Mouse (Mus musculus) E14TG2a.4 (cell line): ENCODE results near the gene H2al1g.
"Not testable (repeated sequence)": the region's sequence is repeated elsewhere in the genome, so short reads cannot be mapped to it uniquely, and the experiment has no call there.

ENCODE experiments used
- H3K27me3 ChIP-seq: 2 replicates; pipeline ENCODE4 v1.6.1; 2014; ENCODE audit warnings: low read length, control low read depth; ENCODE audit not compliant: insufficient read depth
- H3K36me3 ChIP-seq: 2 replicates; pipeline ENCODE4 v1.6.1; 2014; ENCODE audit warnings: low read length, control low read depth; ENCODE audit not compliant: insufficient read depth
- H3K4me1 ChIP-seq: replicated peaks from 2 replicates; pipeline ENCODE4 v1.6.1; 2014; ENCODE audit warnings: low read depth, low read length, control low read depth
- H3K4me3 ChIP-seq: replicated peaks from 2 replicates; pipeline ENCODE4 v1.5.1; 2014; ENCODE audit warnings: mild to moderate bottlenecking, low read length
- H3K9me3 ChIP-seq: 2 replicates; pipeline ENCODE4 v1.6.1; 2014; ENCODE audit warnings: low read length, control low read depth
- CTCF ChIP-seq: conservative IDR thresholded peaks from 2 replicates; pipeline ENCODE4 v1.5.1; 2014; ENCODE audit warnings: low read length
- NANOG ChIP-seq: IDR thresholded peaks from 2 replicates; pipeline ENCODE4 v1.6.1; 2014; ENCODE audit warnings: borderline replicate concordance, low read length, mixed read lengths
- POU5F1 ChIP-seq: IDR thresholded peaks from 2 replicates; pipeline ENCODE4 v1.6.1; 2014; ENCODE audit warnings: low read length, borderline replicate concordance

H2al1g gene

DNA sequence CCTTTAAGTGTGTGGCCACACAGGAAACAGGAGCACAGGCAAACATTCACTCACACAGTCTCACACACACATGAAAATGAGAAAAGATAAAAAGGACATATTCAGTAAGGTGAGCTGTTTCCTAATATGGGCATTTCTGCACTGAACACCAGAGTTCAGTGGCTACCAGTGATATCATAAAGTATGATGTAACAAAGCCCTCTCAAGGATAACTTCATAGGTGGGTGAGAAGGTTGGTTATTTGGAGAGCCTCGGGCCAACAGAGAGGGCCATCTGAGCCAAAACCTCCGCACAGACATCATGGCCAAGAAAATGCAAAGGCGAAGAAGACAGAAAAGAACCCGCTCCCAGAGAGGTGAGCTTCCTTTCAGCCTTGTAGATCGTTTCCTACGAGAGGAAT lies 3.1 kb downstream of the H2al1g start, which contains the start of gene H2al1h:
Gene H2al1h (plus strand): TSS at position 301 of the 400 bp plus-strand sequence.
- H3K36me3 ChIP-seq: not testable (repeated sequence)

DNA sequence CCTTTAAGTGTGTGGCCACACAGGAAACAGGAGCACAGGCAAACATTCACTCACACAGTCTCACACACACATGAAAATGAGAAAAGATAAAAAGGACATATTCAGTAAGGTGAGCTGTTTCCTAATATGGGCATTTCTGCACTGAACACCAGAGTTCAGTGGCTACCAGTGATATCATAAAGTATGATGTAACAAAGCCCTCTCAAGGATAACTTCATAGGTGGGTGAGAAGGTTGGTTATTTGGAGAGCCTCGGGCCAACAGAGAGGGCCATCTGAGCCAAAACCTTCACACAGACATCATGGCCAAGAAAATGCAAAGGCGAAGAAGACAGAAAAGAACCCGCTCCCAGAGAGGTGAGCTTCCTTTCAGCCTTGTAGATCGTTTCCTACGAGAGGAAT lies 6.3 kb downstream of the H2al1g start, which contains the start of gene H2al1i:
Gene H2al1i (plus strand): TSS at position 301 of the 400 bp plus-strand sequence.
- H3K36me3 ChIP-seq, H3K27me3 ChIP-seq: not testable (repeated sequence)

More for the DNA sequence above, 3.1 kb downstream of the H2al1g start, which contains the start of gene H2al1h:
- not testable (repeated sequence) for H3K4me3 ChIP-seq, H3K27me3 ChIP-seq, H3K4me1 ChIP-seq, H3K9me3 ChIP-seq

DNA sequence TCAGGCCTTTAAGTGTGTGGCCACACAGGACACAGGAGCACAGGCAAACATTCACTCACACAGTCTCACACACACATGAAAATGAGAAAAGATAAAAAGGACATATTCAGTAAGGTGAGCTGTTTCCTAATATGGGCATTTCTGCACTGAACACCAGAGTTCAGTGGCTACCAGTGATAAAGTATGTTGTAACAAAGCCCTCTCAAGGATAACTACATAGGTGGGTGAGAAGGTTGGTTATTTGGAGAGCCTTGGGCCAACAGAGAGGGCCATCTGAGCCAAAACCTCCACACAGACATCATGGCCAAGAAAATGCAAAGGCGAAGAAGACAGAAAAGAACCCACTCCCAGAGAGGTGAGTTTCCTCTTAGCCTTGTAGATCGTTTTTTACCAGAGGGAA lies 9.5 kb downstream of the H2al1g start, which contains the start of gene H2al1j:
Gene H2al1j (plus strand): TSS at position 301 of the 400 bp plus-strand sequence.
- not testable (repeated sequence) for H3K9me3 ChIP-seq, H3K4me1 ChIP-seq

More for the DNA sequence above, 6.3 kb downstream of the H2al1g start, which contains the start of gene H2al1i:
- H3K4me3 ChIP-seq, H3K4me1 ChIP-seq, H3K9me3 ChIP-seq: not testable (repeated sequence)

DNA sequence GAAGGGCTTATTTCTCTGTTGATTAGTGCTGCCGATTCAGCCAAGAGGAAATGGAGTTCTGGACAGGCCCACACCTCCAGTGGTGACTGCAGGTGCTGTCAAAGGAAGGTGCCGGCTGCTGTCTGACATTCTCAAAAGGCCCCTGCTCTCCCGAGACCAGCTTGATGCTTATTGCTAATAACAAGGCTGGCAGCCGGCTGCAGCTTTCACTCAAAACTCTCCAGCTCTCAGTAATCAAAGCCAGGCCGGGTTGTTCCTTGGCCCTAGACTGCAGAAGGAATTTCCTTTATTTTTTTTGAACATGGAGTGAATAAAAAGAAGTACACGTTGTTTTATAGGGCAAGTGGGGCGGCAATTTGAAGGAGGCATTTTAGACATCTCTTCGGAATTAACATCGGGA lies 27.7 kb downstream of the H2al1g start:
- Histone ChIP-seq H3K9me3 (no peaks in the 10 kb centered on the region), H3K27me3 (no peaks in the 10 kb centered on the region), H3K4me1 (no peaks in the 10 kb centered on the region), H3K36me3 (no peaks in the 10 kb centered on the region), H3K4me3 (no peak overlapping the region)
- TF ChIP-seq CTCF (no peak), NANOG (no peak), POU5F1 (no peak)

More for the DNA sequence above, 9.5 kb downstream of the H2al1g start, which contains the start of gene H2al1j:
- not testable (repeated sequence) for H3K27me3 ChIP-seq, H3K4me3 ChIP-seq, H3K36me3 ChIP-seq

DNA sequence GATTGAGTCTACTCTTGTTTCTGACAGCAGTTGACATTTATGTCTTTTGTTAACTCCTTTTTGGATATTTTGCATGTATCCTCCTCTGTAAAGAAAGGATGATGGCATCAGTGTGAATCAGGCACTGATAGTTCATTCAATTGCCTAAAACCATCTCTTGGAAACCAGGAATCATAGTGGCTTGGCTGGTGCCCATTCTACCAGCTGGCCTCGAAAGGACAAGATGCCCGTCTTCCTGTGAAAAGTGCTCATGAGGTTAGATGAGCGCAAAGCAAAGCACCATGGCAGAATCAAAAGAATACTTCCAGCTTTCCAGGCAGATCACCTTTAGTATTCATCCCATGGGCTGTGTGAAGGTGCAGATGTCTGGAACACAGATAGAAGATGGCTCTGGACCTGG lies 28.7 kb downstream of the H2al1g start:
- Histone ChIP-seq H3K36me3 (no peaks in the 10 kb centered on the region), H3K4me1 (no peaks in the 10 kb centered on the region), H3K27me3 (no peaks in the 10 kb centered on the region), H3K9me3 (no peaks in the 10 kb centered on the region), H3K4me3 (no peak overlapping the region)
- no peak for TF ChIP-seq NANOG
- TF ChIP-seq POU5F1: no peak

DNA sequence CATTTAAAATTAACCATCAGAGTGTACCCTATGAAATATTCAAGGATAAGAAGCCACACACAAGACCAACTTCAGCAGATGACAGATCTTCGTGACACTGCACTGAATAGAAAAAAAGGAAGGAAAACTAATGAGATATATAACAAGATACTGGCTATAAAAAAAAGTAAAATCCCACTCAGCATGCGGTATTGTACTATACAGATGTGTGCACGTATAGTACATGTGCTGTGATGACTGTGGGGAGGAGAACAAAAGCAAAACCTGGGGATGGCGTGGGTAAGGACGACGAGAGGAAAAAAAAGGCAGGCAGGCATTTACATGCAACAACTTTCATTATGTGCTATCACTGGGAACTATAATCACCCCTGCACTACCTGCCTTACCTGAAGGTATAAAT lies 42.8 kb downstream of the H2al1g start:
- Histone ChIP-seq H3K4me1 (no peaks in the 10 kb centered on the region), H3K36me3 (no peaks in the 10 kb centered on the region), H3K9me3 (no peaks in the 10 kb centered on the region), H3K4me3 (no peak overlapping the region), H3K27me3 (no peaks in the 10 kb centered on the region)
- no peak for TF ChIP-seq CTCF
- TF ChIP-seq NANOG: no peak
- no peak for TF ChIP-seq POU5F1

DNA sequence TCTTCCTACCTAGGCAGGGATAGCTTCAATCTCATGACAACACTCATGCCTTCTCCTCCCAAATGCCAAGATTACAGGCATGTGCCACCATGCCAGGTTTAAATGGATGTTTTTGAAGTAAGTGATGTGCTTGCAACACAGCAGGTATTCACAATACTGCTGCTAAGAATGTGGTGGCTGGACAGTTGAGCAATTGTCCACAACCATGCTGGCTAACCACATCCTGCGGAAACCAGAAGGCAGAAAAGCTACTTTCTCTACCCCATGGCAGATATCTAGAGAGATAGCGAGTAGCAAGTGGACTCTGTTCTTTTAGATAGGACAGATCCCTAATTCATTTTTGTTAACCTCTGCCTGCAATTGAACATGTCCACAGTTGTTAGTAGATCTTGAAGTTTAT lies 43.2 kb downstream of the H2al1g start:
- Histone ChIP-seq H3K27me3 (no peaks in the 10 kb centered on the region), H3K4me3 (no peak overlapping the region), H3K9me3 (no peaks in the 10 kb centered on the region), H3K4me1 (no peaks in the 10 kb centered on the region), H3K36me3 (no peaks in the 10 kb centered on the region)
- TF ChIP-seq CTCF (no peak), POU5F1 (no peak), NANOG (no peak)

DNA sequence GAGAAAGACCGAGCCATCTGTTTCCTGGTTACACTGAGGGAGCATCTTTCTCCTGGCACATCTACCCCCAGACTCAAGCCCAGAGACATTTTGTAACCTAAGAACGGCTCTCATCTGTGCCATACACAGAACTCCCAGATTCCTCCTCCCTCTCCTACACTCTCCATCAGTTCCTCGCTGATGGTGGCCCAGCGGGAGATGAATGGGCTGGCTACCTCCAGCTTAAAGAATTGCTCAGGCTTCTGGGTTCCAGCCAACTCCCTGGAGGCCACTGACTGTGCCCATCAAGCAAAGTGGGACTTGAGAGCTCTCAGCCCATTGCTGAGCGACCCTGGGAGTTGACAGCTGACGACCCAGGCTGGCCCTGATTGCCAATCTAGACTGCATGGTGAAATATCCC lies 45.8 kb downstream of the H2al1g start:
- no peaks in the 10 kb centered on the region for H3K4me1 ChIP-seq
- TF ChIP-seq CTCF (no peak), NANOG (no peak), POU5F1 (no peak)
- no peak overlapping the region for H3K4me3 ChIP-seq
- H3K9me3 ChIP-seq: no peaks in the 10 kb centered on the region
- H3K36me3 ChIP-seq: no peaks in the 10 kb centered on the region
- no peaks in the 10 kb centered on the region for H3K27me3 ChIP-seq

DNA sequence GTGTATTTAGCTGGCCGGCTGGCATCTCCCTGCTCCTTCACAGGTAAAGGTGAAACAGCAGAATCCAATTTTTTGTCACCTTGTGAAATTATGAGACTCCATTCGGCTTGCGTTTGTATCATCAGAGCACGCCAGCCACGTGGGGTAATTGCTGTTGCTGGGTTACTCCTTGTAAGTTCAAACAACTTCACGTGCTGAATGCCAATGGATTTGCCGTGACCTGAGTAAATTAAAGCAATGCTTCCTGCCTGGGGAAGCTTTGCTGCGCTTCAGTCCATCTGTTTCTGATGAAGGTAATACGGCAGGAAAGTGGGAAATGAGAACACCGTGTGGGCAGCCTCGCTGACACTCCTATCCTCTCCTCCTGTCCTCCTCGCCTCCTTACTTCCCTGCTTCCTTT lies 47.1 kb downstream of the H2al1g start:
- Histone ChIP-seq H3K27me3 (no peaks in the 10 kb centered on the region), H3K9me3 (no peaks in the 10 kb centered on the region), H3K36me3 (no peaks in the 10 kb centered on the region), H3K4me3 (no peak overlapping the region), H3K4me1 (no peaks in the 10 kb centered on the region)
- TF ChIP-seq NANOG: no peak
- TF ChIP-seq CTCF: no peak
- no peak for TF ChIP-seq POU5F1
